ENCODE assay signal across 7 mouse cellular contexts in the genomic region with DNA sequence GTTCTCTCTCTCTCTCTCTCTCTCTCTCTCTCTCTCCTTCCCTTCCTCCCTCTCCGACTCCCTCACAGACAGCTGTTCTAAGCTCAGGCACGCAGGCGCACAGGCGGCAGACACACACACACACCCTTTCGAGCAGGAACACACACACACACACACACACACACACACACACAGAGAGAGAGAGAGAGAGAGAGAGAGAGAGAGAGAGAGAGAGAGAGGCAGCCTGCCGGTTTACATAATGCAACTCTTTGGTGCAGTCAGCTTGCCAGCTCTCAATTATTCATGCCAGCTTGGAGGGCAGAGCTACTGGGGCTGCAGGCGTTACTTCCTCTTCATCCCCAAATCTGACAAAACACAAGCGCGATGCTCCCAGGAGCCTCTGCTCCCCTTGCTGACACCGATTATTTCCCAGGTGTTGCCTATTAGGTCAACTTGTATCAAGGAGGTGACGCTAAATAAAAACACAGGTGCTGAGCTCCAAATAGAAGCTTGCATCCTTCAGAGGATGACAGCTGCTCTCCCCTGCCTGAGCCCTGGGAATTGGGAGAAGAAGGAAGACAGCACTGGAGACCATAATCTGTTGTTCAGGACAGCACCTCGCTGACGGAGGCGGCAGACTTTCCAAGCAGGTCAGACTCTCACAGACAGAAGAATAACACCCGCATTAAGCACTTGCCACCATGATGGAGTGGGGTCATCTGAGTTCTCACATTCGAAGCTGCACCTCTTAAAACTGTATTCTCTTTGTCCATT.
A peak's percentile ranks its signal among the peaks of the same experiment; 100 is the strongest.
DNase-seq lines count a peak whose midpoint lies in the region; ATAC-seq lines count a peak whose summit lies in the region.

No protein-coding gene starts in this region.

- ATAC-seq in intestine, embryonic 14.5 days (replicated peaks; ENCODE audit: low FRiP score, low TSS enrichment, low read depth) = peak; percentile 48; the same call in 1 of the 2 replicates
- no peak for ATAC-seq in inflammation-experienced regulatory T-cells, adult 6 months

- H3K27me3 ChIP-seq in intestine, embryonic 14.5 days (replicated peaks; ENCODE audit: control insufficient read depth, insufficient read depth, low read length) = no peaks in the 10 kb centered on the region

- 14% methylated on average over 16 of the region's 16 CpGs for WGBS in intestine, embryonic 14.5 days

- H3K9me3 ChIP-seq in intestine, embryonic 14.5 days (ENCODE audit: control insufficient read depth, low read length) = no peaks in the 10 kb centered on the region

- peak overlapping the region; percentile 21 for H3K4me3 ChIP-seq in intestine, embryonic 14.5 days (ENCODE audit: low read depth, low read length)

- no peak overlapping the region for H3K27ac ChIP-seq in intestine, embryonic 14.5 days (ENCODE audit: low read depth)

- no peak overlapping the region for H3K9ac ChIP-seq in intestine, embryonic 14.5 days (ENCODE audit: low read length)

- H3K4me1 ChIP-seq in intestine, embryonic 14.5 days (replicated peaks; ENCODE audit: control insufficient read depth, insufficient read depth, low read length) = peaks cover 6% of the 10 kb centered on the region

- peak; percentile 97 for DNase-seq in brain, adult 2 months (ENCODE audit: low read depth, low spot score)
- DNase-seq in cerebellum, adult 9-11 months = peak; percentile 91
- peak; percentile 60 to 83 for DNase-seq in frontal cortex, adult 2 months (ENCODE audit: extremely low spot score in 1 of 2, low spot score in 1 of 2)
- no peak for DNase-seq in intestine, embryonic 14.5 days (ENCODE audit: low spot score)
- peak; percentile 23 for DNase-seq in liver
- peak; percentile 46 for DNase-seq in naive thymus-derived CD4-positive, alpha-beta T cell, adult 2 months (ENCODE audit: low read depth)

- H3K36me3 ChIP-seq in intestine, embryonic 14.5 days (ENCODE audit: control insufficient read depth, insufficient read depth, low read length) = no peaks in the 10 kb centered on the region

- peak overlapping the region; percentile 65 for H3K4me2 ChIP-seq in intestine, embryonic 14.5 days (ENCODE audit: low read length)
